Mouse (Mus musculus) spleen, adult 2 months (tissue): Measurements from ENCODE around the gene Arhgap1.

Source experiments
- CTCF ChIP-seq: fragments of 200-500 bp; IDR thresholded peaks from 2 replicates; pipeline ENCODE4 v1.5.1; 2011; ENCODE audit warnings: mild to moderate bottlenecking, inconsistent platforms; ENCODE audit not compliant: insufficient read depth, insufficient read length, insufficient replicate concordance; ENCODE audit errors: extremely low read depth
- POLR2A ChIP-seq: fragments of 200-500 bp; IDR thresholded peaks from 2 replicates; pipeline ENCODE4 v1.6.1; 2011; ENCODE audit warnings: low read depth, low read length, inconsistent platforms

DNA sequence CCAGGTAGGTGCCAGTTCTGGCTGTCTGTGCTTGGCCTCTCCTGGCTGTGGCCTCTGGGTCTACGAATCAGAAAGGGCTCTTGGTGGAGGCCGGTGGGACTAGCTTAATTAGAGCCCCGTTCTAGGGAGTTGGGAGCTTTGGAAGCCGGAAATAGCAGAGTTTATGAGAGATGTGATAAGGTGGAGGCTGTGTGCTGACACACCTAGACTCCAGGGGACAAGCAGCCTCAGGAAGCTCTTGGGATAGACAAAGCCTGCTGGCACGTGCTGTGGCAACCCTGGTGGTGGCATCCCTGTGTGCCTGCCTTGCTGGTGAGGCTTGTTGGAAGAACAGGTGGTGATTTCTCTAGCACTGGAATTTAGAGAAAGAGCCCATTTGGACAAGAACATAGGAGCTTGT lies 5.7 kb downstream of the Arhgap1 start:
- no peak for TF ChIP-seq CTCF
- TF ChIP-seq POLR2A: no peak
